Mouse (Mus musculus): ENCODE data around the gene Zbtb39. TPM values are rescaled to one million over a fixed set of nuclear protein-coding genes. Genes with fewer than 3 reads are reported as not detected.

The Zbtb39 gene
- polyA plus RNA-seq, 1 experiment from 2014 or later: 7.4 TPM

DNA sequence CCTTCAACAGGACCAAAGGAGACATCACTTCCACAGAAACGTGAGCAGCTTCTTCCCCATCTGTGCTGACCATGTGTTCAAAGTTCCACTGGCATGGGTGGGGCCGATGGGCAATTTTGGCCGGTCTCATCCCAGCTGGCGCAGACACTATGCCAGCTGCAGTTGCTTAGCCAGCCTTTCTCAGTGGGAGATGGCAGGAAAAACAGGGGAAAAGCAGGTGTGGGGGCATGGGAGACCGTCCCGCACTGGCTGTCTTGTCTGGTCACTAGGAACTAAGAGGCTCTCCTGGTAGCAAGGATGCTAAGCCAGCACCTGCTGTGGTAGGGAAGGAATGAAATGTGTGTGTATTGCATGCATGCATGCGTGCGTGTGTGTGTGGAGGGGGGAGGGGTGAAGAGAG lies 10.9 kb upstream of the Zbtb39 start:
- no peak overlapping the region for H3K4me3 ChIP-seq (ENCODE audit: low read depth, low read length)
- H3K36me3 ChIP-seq (replicated peaks; ENCODE audit: control insufficient read depth, insufficient read depth, low read depth, low read length): no peaks in the 10 kb centered on the region
- no peaks in the 10 kb centered on the region for H3K4me1 ChIP-seq (ENCODE audit: control insufficient read depth, insufficient read depth, low read length)
- H3K27ac ChIP-seq (replicated peaks; ENCODE audit: low read depth, low read length): no peak overlapping the region
- ATAC-seq (replicated peaks; ENCODE audit: insufficient number of reproducible peaks, low FRiP score, low TSS enrichment, low read depth) (no peak), DNase-seq (ENCODE audit: low spot score) (no peak)
- no peaks in the 10 kb centered on the region for H3K9me3 ChIP-seq (replicated peaks; ENCODE audit: control insufficient read depth, low read length)
- H3K27me3 ChIP-seq (ENCODE audit: control insufficient read depth, insufficient read depth, low read length): no peaks in the 10 kb centered on the region
- no peak overlapping the region for H3K4me2 ChIP-seq (ENCODE audit: low read depth, low read length)
- WGBS: 73% methylated on average over 8 of the region's 8 CpGs
- no peak overlapping the region for H3K9ac ChIP-seq (replicated peaks; ENCODE audit: low read length)

DNA sequence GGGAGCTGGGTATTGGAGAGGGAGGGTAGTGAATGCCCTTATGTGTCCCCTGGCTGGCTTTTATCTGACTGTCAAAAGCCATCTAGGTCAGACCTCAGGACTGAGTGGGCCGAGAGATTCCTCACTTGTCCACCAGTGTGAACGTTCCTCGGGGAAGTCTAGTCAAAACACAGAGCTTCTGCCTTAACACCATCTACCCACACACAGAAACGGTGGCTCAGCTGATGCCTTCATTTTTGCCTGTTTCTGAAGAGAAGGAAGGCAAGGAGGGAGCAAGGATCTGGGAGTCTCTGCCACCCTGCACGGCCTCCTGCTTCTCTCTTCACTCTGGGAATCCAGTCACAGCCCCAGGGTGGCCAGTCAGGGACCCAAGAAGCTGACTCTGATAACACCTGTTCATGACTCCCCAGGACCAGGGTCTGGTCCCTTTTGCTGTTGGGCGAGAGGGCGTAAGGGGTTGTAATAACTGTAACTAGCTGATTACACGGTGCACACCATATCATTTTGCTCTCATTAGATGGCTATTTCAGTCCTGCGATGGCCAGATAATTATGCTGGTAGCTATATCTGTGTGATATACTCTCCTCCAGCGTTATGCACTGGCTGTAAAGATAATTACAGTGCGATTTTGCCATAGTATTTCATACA lies 8.9 kb upstream of the Zbtb39 start:
- Histone ChIP-seq H3K4me2 (ENCODE audit: low read depth, low read length) (no peak overlapping the region), H3K9me3 (replicated peaks; ENCODE audit: control insufficient read depth, low read length) (no peaks in the 10 kb centered on the region), H3K36me3 (replicated peaks; ENCODE audit: control insufficient read depth, insufficient read depth, low read depth, low read length) (no peaks in the 10 kb centered on the region), H3K27ac (replicated peaks; ENCODE audit: low read depth, low read length) (no peak overlapping the region), H3K9ac (replicated peaks; ENCODE audit: low read length) (no peak overlapping the region), H3K4me1 (ENCODE audit: control insufficient read depth, insufficient read depth, low read length) (no peaks in the 10 kb centered on the region), H3K27me3 (ENCODE audit: control insufficient read depth, insufficient read depth, low read length) (no peaks in the 10 kb centered on the region), H3K4me3 (ENCODE audit: low read depth, low read length) (no peak overlapping the region)
- WGBS: 60% methylated on average over 11 of the region's 11 CpGs
- no peak for ATAC-seq (replicated peaks; ENCODE audit: insufficient number of reproducible peaks, low FRiP score, low TSS enrichment, low read depth)
- DNase-seq (ENCODE audit: low spot score): no peak

DNA sequence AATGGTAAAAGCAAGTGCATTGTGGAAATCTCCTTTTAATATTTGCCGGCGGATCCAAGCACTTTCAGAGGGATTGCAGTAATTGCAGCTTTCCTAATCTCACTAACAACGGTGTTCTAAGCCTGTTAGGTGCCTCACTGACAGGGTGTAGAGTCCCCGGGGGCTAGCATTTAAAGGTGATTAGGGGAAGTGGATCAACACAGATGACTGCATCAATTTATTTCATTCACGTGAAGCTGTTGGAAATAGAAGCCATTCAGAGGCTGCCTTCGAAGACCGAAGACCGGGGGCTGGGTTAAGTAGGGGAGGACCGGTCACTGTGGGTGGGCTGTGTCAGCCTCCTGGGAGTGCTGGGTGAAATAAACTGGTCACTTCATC lies 8.4 kb upstream of the Zbtb39 start:
- Histone ChIP-seq H3K36me3 (replicated peaks; ENCODE audit: control insufficient read depth, insufficient read depth, low read depth, low read length) (no peaks in the 10 kb centered on the region), H3K9me3 (replicated peaks; ENCODE audit: control insufficient read depth, low read length) (no peaks in the 10 kb centered on the region), H3K4me3 (ENCODE audit: low read depth, low read length) (no peak overlapping the region), H3K4me2 (ENCODE audit: low read depth, low read length) (no peak overlapping the region), H3K27me3 (ENCODE audit: control insufficient read depth, insufficient read depth, low read length) (no peaks in the 10 kb centered on the region), H3K9ac (replicated peaks; ENCODE audit: low read length) (no peak overlapping the region), H3K27ac (replicated peaks; ENCODE audit: low read depth, low read length) (no peak overlapping the region), H3K4me1 (ENCODE audit: control insufficient read depth, insufficient read depth, low read length) (no peaks in the 10 kb centered on the region)
- DNase-seq (ENCODE audit: low spot score) (no peak), ATAC-seq (replicated peaks; ENCODE audit: insufficient number of reproducible peaks, low FRiP score, low TSS enrichment, low read depth) (no peak)
- 32% methylated on average over 9 of the region's 9 CpGs for WGBS

DNA sequence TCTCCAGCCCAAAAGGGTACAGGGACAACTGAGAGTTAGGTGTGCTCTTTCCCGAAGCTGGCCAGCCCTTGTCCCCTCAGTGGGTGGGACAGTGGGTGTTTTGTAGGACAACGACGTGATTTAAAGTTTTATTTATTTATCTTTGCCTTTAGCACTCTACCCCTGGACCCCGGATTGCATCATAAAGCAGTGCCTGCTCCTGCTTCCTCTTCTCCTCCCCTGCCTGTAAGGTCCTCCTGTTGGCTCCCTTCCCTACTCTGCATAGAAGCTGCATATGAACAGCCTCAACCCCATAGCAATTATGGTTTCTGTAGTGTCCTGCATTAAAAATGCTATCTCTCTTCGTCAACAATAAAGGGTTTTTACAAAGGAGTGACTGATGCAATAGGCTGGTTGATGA lies 7.9 kb upstream of the Zbtb39 start:
- no peaks in the 10 kb centered on the region for H3K4me1 ChIP-seq (ENCODE audit: control insufficient read depth, insufficient read depth, low read length)

DNA sequence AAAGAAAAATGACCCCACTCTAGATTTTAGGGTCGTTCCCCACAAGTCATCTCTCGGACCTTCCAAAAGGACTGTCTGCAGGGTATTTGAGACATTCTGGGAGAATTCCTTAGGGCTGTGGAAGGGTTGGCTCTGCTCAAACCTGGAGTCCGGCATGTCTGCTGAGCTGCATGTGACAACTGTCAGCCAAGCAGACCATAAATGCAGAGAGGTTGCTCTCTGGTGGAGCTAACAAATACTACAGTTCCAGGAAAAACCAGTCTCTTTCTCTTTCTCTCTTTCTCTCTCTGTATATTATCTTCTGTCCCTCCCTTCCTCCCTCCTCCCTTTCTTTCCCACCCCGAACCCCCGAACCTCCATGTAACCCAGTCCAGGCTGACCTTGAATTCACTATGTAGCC lies 4.9 kb upstream of the Zbtb39 start:
- no peak for DNase-seq (ENCODE audit: low spot score)
- no peaks in the 10 kb centered on the region for H3K36me3 ChIP-seq (replicated peaks; ENCODE audit: control insufficient read depth, insufficient read depth, low read depth, low read length)
- no peak overlapping the region for H3K9ac ChIP-seq (replicated peaks; ENCODE audit: low read length)
- H3K4me1 ChIP-seq (ENCODE audit: control insufficient read depth, insufficient read depth, low read length): no peaks in the 10 kb centered on the region
- H3K9me3 ChIP-seq (replicated peaks; ENCODE audit: control insufficient read depth, low read length): no peaks in the 10 kb centered on the region
- no peak for ATAC-seq (replicated peaks; ENCODE audit: insufficient number of reproducible peaks, low FRiP score, low TSS enrichment, low read depth)
- H3K4me2 ChIP-seq (ENCODE audit: low read depth, low read length): no peak overlapping the region
- H3K4me3 ChIP-seq (ENCODE audit: low read depth, low read length): no peak overlapping the region
- WGBS: 55% methylated on average over 5 of the region's 5 CpGs
- no peak overlapping the region for H3K27ac ChIP-seq (replicated peaks; ENCODE audit: low read depth, low read length)
- no peaks in the 10 kb centered on the region for H3K27me3 ChIP-seq (ENCODE audit: control insufficient read depth, insufficient read depth, low read length)

More for the DNA sequence above, 7.9 kb upstream of the Zbtb39 start:
- Histone ChIP-seq H3K9ac (replicated peaks; ENCODE audit: low read length) (no peak overlapping the region), H3K4me3 (ENCODE audit: low read depth, low read length) (no peak overlapping the region), H3K27me3 (ENCODE audit: control insufficient read depth, insufficient read depth, low read length) (no peaks in the 10 kb centered on the region), H3K9me3 (replicated peaks; ENCODE audit: control insufficient read depth, low read length) (no peaks in the 10 kb centered on the region), H3K27ac (replicated peaks; ENCODE audit: low read depth, low read length) (no peak overlapping the region), H3K4me2 (ENCODE audit: low read depth, low read length) (no peak overlapping the region), H3K36me3 (replicated peaks; ENCODE audit: control insufficient read depth, insufficient read depth, low read depth, low read length) (no peaks in the 10 kb centered on the region)
- ATAC-seq (replicated peaks; ENCODE audit: insufficient number of reproducible peaks, low FRiP score, low TSS enrichment, low read depth) (no peak), DNase-seq (ENCODE audit: low spot score) (no peak)
- WGBS: 40% methylated on average over 5 of the region's 5 CpGs

DNA sequence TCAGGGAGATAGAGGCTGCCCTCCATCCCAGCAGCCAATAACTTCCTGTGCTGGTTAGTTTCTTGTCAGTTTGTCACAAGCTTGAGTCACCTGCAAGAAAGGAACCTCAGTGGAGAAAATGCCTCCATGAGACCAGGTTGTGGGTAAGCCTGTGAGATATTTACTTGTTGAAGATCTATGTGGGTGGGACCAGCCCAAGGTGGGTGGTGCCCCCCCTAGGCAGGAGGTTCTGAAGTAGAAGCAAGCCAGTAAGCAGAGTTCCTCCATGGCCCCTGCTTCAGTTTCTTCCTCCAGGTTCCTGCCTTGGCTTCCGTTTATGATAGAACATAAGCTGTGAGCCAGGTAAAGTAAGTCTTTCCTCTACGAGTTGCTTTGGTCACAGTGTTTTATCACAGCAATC lies 3.1 kb upstream of the Zbtb39 start:
- Histone ChIP-seq H3K27me3 (ENCODE audit: control insufficient read depth, insufficient read depth, low read length) (no peaks in the 10 kb centered on the region), H3K4me1 (ENCODE audit: control insufficient read depth, insufficient read depth, low read length) (no peaks in the 10 kb centered on the region), H3K4me3 (ENCODE audit: low read depth, low read length) (no peak overlapping the region), H3K9me3 (replicated peaks; ENCODE audit: control insufficient read depth, low read length) (no peaks in the 10 kb centered on the region), H3K9ac (replicated peaks; ENCODE audit: low read length) (no peak overlapping the region), H3K27ac (replicated peaks; ENCODE audit: low read depth, low read length) (no peak overlapping the region), H3K4me2 (ENCODE audit: low read depth, low read length) (no peak overlapping the region), H3K36me3 (replicated peaks; ENCODE audit: control insufficient read depth, insufficient read depth, low read depth, low read length) (no peaks in the 10 kb centered on the region)
- 77% methylated on average over 2 of the region's 2 CpGs for whole genome bisulfite sequencing
- ATAC-seq (replicated peaks; ENCODE audit: insufficient number of reproducible peaks, low FRiP score, low TSS enrichment, low read depth) (no peak), DNase-seq (ENCODE audit: low spot score) (no peak)

DNA sequence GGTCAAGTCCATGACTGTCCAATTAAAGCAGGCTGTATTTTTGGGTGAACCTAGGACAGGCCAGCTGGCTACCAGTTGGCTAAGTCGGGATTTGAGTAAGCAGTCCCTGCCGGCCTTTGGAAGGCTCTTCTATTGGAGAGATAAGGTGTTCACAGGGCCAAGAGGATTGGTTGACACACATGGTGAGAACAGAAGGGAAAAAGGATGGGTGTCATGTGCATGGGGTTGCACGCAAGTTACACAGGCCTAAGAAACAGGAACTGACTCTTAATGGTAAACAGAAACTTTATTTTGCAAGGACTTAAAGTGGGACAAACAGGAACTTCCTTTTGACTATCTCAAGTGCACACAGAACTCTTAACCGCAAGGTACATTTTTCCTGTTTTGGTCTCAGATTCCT lies 2.4 kb upstream of the Zbtb39 start:
- Histone ChIP-seq H3K4me2 (ENCODE audit: low read depth, low read length) (no peak overlapping the region), H3K9ac (replicated peaks; ENCODE audit: low read length) (no peak overlapping the region), H3K27me3 (ENCODE audit: control insufficient read depth, insufficient read depth, low read length) (no peaks in the 10 kb centered on the region), H3K4me1 (ENCODE audit: control insufficient read depth, insufficient read depth, low read length) (no peaks in the 10 kb centered on the region), H3K4me3 (ENCODE audit: low read depth, low read length) (no peak overlapping the region), H3K27ac (replicated peaks; ENCODE audit: low read depth, low read length) (no peak overlapping the region), H3K9me3 (replicated peaks; ENCODE audit: control insufficient read depth, low read length) (no peaks in the 10 kb centered on the region), H3K36me3 (replicated peaks; ENCODE audit: control insufficient read depth, insufficient read depth, low read depth, low read length) (peaks cover 6% of the 10 kb centered on the region; the same call in 1 of the 2 replicates)
- WGBS: 72% methylated on average over 4 of the region's 4 CpGs
- DNase-seq (ENCODE audit: low spot score) (no peak), ATAC-seq (replicated peaks; ENCODE audit: insufficient number of reproducible peaks, low FRiP score, low TSS enrichment, low read depth) (no peak)

DNA sequence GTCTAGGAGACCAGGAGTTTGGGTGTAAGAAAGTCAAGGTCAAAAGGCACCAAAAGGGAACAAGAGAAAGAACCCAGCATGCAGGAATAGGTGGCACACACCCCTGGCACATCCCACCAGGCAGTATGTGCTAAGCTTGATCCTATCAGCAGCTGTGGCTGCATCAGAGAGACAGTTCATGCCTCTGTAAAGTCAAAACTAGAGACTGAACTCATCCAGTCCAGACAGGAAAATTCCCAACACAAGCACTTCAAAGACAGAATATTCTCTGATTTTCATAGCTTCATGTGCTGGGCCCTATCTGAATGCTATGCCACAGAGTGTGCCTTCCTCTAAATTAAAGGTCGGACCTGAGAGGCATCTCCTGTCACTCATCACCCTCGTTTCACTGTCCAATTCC lies 1.8 kb upstream of the Zbtb39 start:
- 28% methylated on average over 2 of the region's 2 CpGs for WGBS
- Histone ChIP-seq H3K9me3 (replicated peaks; ENCODE audit: control insufficient read depth, low read length) (no peaks in the 10 kb centered on the region), H3K27me3 (ENCODE audit: control insufficient read depth, insufficient read depth, low read length) (no peaks in the 10 kb centered on the region), H3K4me1 (ENCODE audit: control insufficient read depth, insufficient read depth, low read length) (no peaks in the 10 kb centered on the region), H3K4me3 (ENCODE audit: low read depth, low read length) (no peak overlapping the region), H3K36me3 (replicated peaks; ENCODE audit: control insufficient read depth, insufficient read depth, low read depth, low read length) (peaks cover 12% of the 10 kb centered on the region), H3K4me2 (ENCODE audit: low read depth, low read length) (no peak overlapping the region), H3K9ac (replicated peaks; ENCODE audit: low read length) (no peak overlapping the region), H3K27ac (replicated peaks; ENCODE audit: low read depth, low read length) (no peak overlapping the region)
- DNase-seq (ENCODE audit: low spot score) (no peak), ATAC-seq (replicated peaks; ENCODE audit: insufficient number of reproducible peaks, low FRiP score, low TSS enrichment, low read depth) (no peak)
